26 mouse cellular contexts compared by ENCODE assay signal in genomic region chr9:65424393-65424792, GRCm38 (mm10). TPM values are rescaled to one million over a fixed set of nuclear protein-coding genes. Genes with fewer than 3 reads are reported as not detected.
DNase-seq lines count a peak whose midpoint lies in the region; ATAC-seq and TF ChIP-seq lines count a peak whose summit lies in the region.
"Had no signal": no experiment of that assay in that cellular context is flagged by ENCODE, and none has a peak within 500 bp of the region (broad histone marks: within the 10 kb centered on the region; RNA-seq: fewer than 3 reads in every experiment).

No protein-coding gene starts in this region.

- no peak for TF ChIP-seq CTCF in intestine, postnatal 0 days (IDR thresholded peaks at IDR 0.05; ENCODE audit: low read depth)
- TF ChIP-seq CTCF in small intestine, adult 2 months (IDR thresholded peaks at IDR 0.05; ENCODE audit: extremely low read depth, insufficient read length, insufficient replicate concordance, low read depth, low read length): no peak
- TF ChIP-seq CTCF in liver, postnatal 0 days (IDR thresholded peaks at IDR 0.05; ENCODE audit: low read depth): no peak

- no peak overlapping the region for H3K4me2 ChIP-seq in intestine, postnatal 0 days (replicated peaks; ENCODE audit: low read depth)
- no peak overlapping the region for H3K4me2 ChIP-seq in liver, postnatal 0 days (ENCODE audit: low read depth, low read length)
- H3K4me2 ChIP-seq in forebrain, embryonic 12.5 days: no peak overlapping the region
- no peak overlapping the region for H3K4me2 ChIP-seq in hindbrain, embryonic 13.5 days
- H3K4me2 ChIP-seq: heart, embryonic 13.5 days had no signal

- H3K27ac ChIP-seq in intestine, postnatal 0 days (ENCODE audit: low read depth, low read length): peak overlapping the region; percentile 72
- H3K27ac ChIP-seq in small intestine, adult 2 months (ENCODE audit: insufficient read depth, low read depth, low read length): peak overlapping the region; percentile 88
- no peak overlapping the region for H3K27ac ChIP-seq in liver, postnatal 0 days (ENCODE audit: low read depth)
- no peak overlapping the region for H3K27ac ChIP-seq in forebrain, embryonic 12.5 days
- no peak overlapping the region for H3K27ac ChIP-seq in hindbrain, embryonic 13.5 days
- H3K27ac ChIP-seq: embryonic facial prominence, embryonic 10.5 days; gastrocnemius, adult 2 months; heart, embryonic 13.5 days had no signal

- no peaks in the 10 kb centered on the region for H3K4me1 ChIP-seq in intestine, postnatal 0 days (replicated peaks; ENCODE audit: control insufficient read depth, insufficient read depth, low read length)
- H3K4me1 ChIP-seq in small intestine, adult 2 months (ENCODE audit: control insufficient read depth, insufficient read depth, insufficient read length, low read length): peaks cover 23% of the 10 kb centered on the region; the same call in 1 of the 2 replicates
- H3K4me1 ChIP-seq in liver, postnatal 0 days (ENCODE audit: insufficient read depth): peaks cover 3% of the 10 kb centered on the region; the same call in 1 of the 2 replicates
- no peaks in the 10 kb centered on the region for H3K4me1 ChIP-seq in forebrain, embryonic 12.5 days
- H3K4me1 ChIP-seq in hindbrain, embryonic 13.5 days (replicated peaks): no peaks in the 10 kb centered on the region
- H3K4me1 ChIP-seq: heart, embryonic 13.5 days had no signal

- DNase-seq in A20 (ENCODE audit: low read depth, low spot score): peak; percentile 36
- no peak for DNase-seq in liver, postnatal 0 days
- no peak for DNase-seq in MN1 (ENCODE audit: low spot score)
- DNase-seq: adrenal gland, adult 2 months; adrenal gland, postnatal 25 days; cerebellum, adult 18-20 months; cerebellum, adult 9-11 months; cerebellum, postnatal 36 days; gastrocnemius, adult 2 months; gastrocnemius, postnatal 25 days; heart, adult 11 months; heart, postnatal 36 days had no signal

- H3K9me3 ChIP-seq in intestine, postnatal 0 days (ENCODE audit: control insufficient read depth): no peaks in the 10 kb centered on the region
- no peaks in the 10 kb centered on the region for H3K9me3 ChIP-seq in liver, postnatal 0 days (ENCODE audit: low read length)
- no peaks in the 10 kb centered on the region for H3K9me3 ChIP-seq in forebrain, embryonic 12.5 days
- H3K9me3 ChIP-seq in hindbrain, embryonic 13.5 days: no peaks in the 10 kb centered on the region
- H3K9me3 ChIP-seq: embryonic facial prominence, embryonic 10.5 days; heart, embryonic 13.5 days had no signal

- no peak for TF ChIP-seq EP300 in liver, postnatal 0 days (IDR thresholded peaks at IDR 0.05; ENCODE audit: low read depth)

- TF ChIP-seq POLR2A in small intestine, adult 2 months (IDR thresholded peaks at IDR 0.05; ENCODE audit: low read depth, low read length): no peak

- WGBS in intestine, postnatal 0 days: 26% methylated on average over 3 of the region's 3 CpGs
- WGBS in small intestine, adult 2 months: 6% methylated on average over 3 of the region's 3 CpGs
- WGBS in liver, postnatal 0 days (ENCODE audit: insufficient replicate concordance): 21% methylated on average over 3 of the region's 3 CpGs
- WGBS in forebrain, embryonic 12.5 days: 52% methylated on average over 3 of the region's 3 CpGs
- 54% methylated on average over 3 of the region's 3 CpGs for WGBS in hindbrain, embryonic 13.5 days

- no peak overlapping the region for H3K4me3 ChIP-seq in intestine, postnatal 0 days (ENCODE audit: low read depth, low read length)
- H3K4me3 ChIP-seq in small intestine, adult 2 months (ENCODE audit: low read depth, low read length): no peak overlapping the region
- H3K4me3 ChIP-seq in liver, postnatal 0 days (ENCODE audit: low read depth, low read length): no peak overlapping the region
- H3K4me3 ChIP-seq in forebrain, embryonic 12.5 days (replicated peaks): no peak overlapping the region
- no peak overlapping the region for H3K4me3 ChIP-seq in hindbrain, embryonic 13.5 days
- H3K4me3 ChIP-seq: embryonic facial prominence, embryonic 10.5 days; gastrocnemius, adult 2 months; heart, embryonic 13.5 days had no signal

- H3K36me3 ChIP-seq in intestine, postnatal 0 days (ENCODE audit: control insufficient read depth, insufficient read depth): no peaks in the 10 kb centered on the region
- H3K36me3 ChIP-seq in small intestine, adult 2 months (ENCODE audit: control insufficient read depth, insufficient read depth, low read length): no peaks in the 10 kb centered on the region; the same call in 1 of the 2 replicates
- H3K36me3 ChIP-seq in liver, postnatal 0 days (replicated peaks; ENCODE audit: insufficient read depth, low read length): no peaks in the 10 kb centered on the region
- H3K36me3 ChIP-seq in forebrain, embryonic 12.5 days (replicated peaks): no peaks in the 10 kb centered on the region
- H3K36me3 ChIP-seq in hindbrain, embryonic 13.5 days: no peaks in the 10 kb centered on the region
- H3K36me3 ChIP-seq: embryonic facial prominence, embryonic 10.5 days; heart, embryonic 13.5 days had no signal

- peak; percentile 56 for ATAC-seq in common myeloid progenitor, adult 5-6 weeks (replicated peaks; ENCODE audit: low read depth, poor library complexity, severe bottlenecking)
- ATAC-seq in intestine, postnatal 0 days: peak; percentile 22
- no peak for ATAC-seq in liver, postnatal 0 days
- ATAC-seq in forebrain, embryonic 12.5 days (ENCODE audit: low FRiP score): no peak
- ATAC-seq in hindbrain, embryonic 13.5 days (ENCODE audit: low FRiP score): no peak
- ATAC-seq: forebrain, embryonic 14.5 days; hindbrain, embryonic 16.5 days; Patski had no signal

- H3K27me3 ChIP-seq in intestine, postnatal 0 days (replicated peaks; ENCODE audit: control insufficient read depth, insufficient read depth, low read length): no peaks in the 10 kb centered on the region
- no peaks in the 10 kb centered on the region for H3K27me3 ChIP-seq in small intestine, adult 2 months (ENCODE audit: control insufficient read depth, insufficient read depth, low read length)
- H3K27me3 ChIP-seq in liver, postnatal 0 days (ENCODE audit: insufficient read depth, low read length): no peaks in the 10 kb centered on the region
- H3K27me3 ChIP-seq in forebrain, embryonic 12.5 days: no peaks in the 10 kb centered on the region
- H3K27me3 ChIP-seq in hindbrain, embryonic 13.5 days: no peaks in the 10 kb centered on the region
- H3K27me3 ChIP-seq: heart, embryonic 13.5 days; Patski had no signal

- no peak overlapping the region for H3K9ac ChIP-seq in intestine, postnatal 0 days (ENCODE audit: low read depth, low read length)
- H3K9ac ChIP-seq in liver, postnatal 0 days (replicated peaks): no peak overlapping the region
- H3K9ac ChIP-seq in forebrain, embryonic 12.5 days: no peak overlapping the region
- H3K9ac ChIP-seq in hindbrain, embryonic 13.5 days: no peak overlapping the region
- H3K9ac ChIP-seq: heart, embryonic 13.5 days had no signal

RNA-seq across cellular contexts. Expression of gene Slc51b, which starts 1.6 kb away (rescaled TPM):
- total RNA-seq in common myeloid progenitor, adult 5-6 weeks (2017): not detected in 2 replicates
- 261 and 305 TPM in 2 replicates for polyA plus RNA-seq in intestine, postnatal 0 days (2015; fragmentation: Nextera tagmentation; extraction: Ambion mirVana)
- polyA plus RNA-seq in small intestine, adult 2 months (2012; rRNA removed): 6.6 and 13.6 TPM in 2 replicates
- polyA plus RNA-seq in liver, postnatal 0 days (2015; fragmentation: Nextera tagmentation; extraction: Ambion mirVana): 15.1 and 17.0 TPM in 2 replicates
- not detected in 2 replicates for polyA plus RNA-seq in forebrain, embryonic 12.5 days (2016; fragmentation: Nextera tagmentation; extraction: Ambion mirVana)
- polyA plus RNA-seq in hindbrain, embryonic 13.5 days (2015; fragmentation: Nextera tagmentation; extraction: Ambion mirVana): not detected in 2 replicates
- total RNA-seq: adrenal gland, postnatal 25 days; ES-E14; gastrocnemius, adult 2 months; gastrocnemius, postnatal 25 days; heart, postnatal 36 days had no signal
- polyA plus RNA-seq: adrenal gland, adult 2 months; embryonic facial prominence, embryonic 10.5 days; embryonic facial prominence, embryonic 14.5 days; forebrain, embryonic 14.5 days; heart, embryonic 13.5 days; heart, postnatal 0 days; hindbrain, embryonic 11.5 days; hindbrain, embryonic 16.5 days had no signal

RNA-seq across cellular contexts. Expression of gene Mtfmt, which starts 11.2 kb away (rescaled TPM):
- 19.2 and 21.0 TPM in 2 replicates for total RNA-seq in common myeloid progenitor, adult 5-6 weeks (2017)
- polyA plus RNA-seq in intestine, postnatal 0 days (2015; fragmentation: Nextera tagmentation; extraction: Ambion mirVana): 14.8 and 15.7 TPM in 2 replicates
- polyA plus RNA-seq in small intestine, adult 2 months (2012; rRNA removed): 2.6 and 5.8 TPM in 2 replicates
- 7.2 and 7.3 TPM in 2 replicates for polyA plus RNA-seq in liver, postnatal 0 days (2015; fragmentation: Nextera tagmentation; extraction: Ambion mirVana)
- polyA plus RNA-seq in forebrain, embryonic 12.5 days (2016; fragmentation: Nextera tagmentation; extraction: Ambion mirVana): 22.0 and 22.2 TPM in 2 replicates
- 26.1 and 27.9 TPM in 2 replicates for polyA plus RNA-seq in hindbrain, embryonic 13.5 days (2015; fragmentation: Nextera tagmentation; extraction: Ambion mirVana)

RNA-seq across cellular contexts. Expression of gene Rasl12, which starts 26.1 kb away (rescaled TPM):
- total RNA-seq in common myeloid progenitor, adult 5-6 weeks (2017): 0.14 TPM in 1 of 2 replicates, not detected in the other
- polyA plus RNA-seq in intestine, postnatal 0 days (2015; fragmentation: Nextera tagmentation; extraction: Ambion mirVana): 5.4 and 6.2 TPM in 2 replicates
- polyA plus RNA-seq in small intestine, adult 2 months (2012; rRNA removed): 1.4 and 2.3 TPM in 2 replicates
- polyA plus RNA-seq in liver, postnatal 0 days (2015; fragmentation: Nextera tagmentation; extraction: Ambion mirVana): 0.08 and 0.17 TPM in 2 replicates
- polyA plus RNA-seq in forebrain, embryonic 12.5 days (2016; fragmentation: Nextera tagmentation; extraction: Ambion mirVana): 6.4 and 7.2 TPM in 2 replicates
- polyA plus RNA-seq in hindbrain, embryonic 13.5 days (2015; fragmentation: Nextera tagmentation; extraction: Ambion mirVana): 7.1 and 7.9 TPM in 2 replicates

RNA-seq across cellular contexts. Expression of gene Kbtbd13, which starts 32.9 kb away (rescaled TPM):
- 0.55 TPM in 1 of 2 replicates, not detected in the other for total RNA-seq in common myeloid progenitor, adult 5-6 weeks (2017)
- 3.9 and 5.0 TPM in 2 replicates for polyA plus RNA-seq in intestine, postnatal 0 days (2015; fragmentation: Nextera tagmentation; extraction: Ambion mirVana)
- 0.20 and 0.57 TPM in 2 replicates for polyA plus RNA-seq in small intestine, adult 2 months (2012; rRNA removed)
- polyA plus RNA-seq in liver, postnatal 0 days (2015; fragmentation: Nextera tagmentation; extraction: Ambion mirVana): 0.09 and 0.11 TPM in 2 replicates
- polyA plus RNA-seq in forebrain, embryonic 12.5 days (2016; fragmentation: Nextera tagmentation; extraction: Ambion mirVana): 0.72 and 0.74 TPM in 2 replicates
- polyA plus RNA-seq in hindbrain, embryonic 13.5 days (2015; fragmentation: Nextera tagmentation; extraction: Ambion mirVana): 0.65 and 0.79 TPM in 2 replicates
- polyA plus RNA-seq: hindbrain, embryonic 11.5 days had no signal

RNA-seq across cellular contexts. Expression of gene Spg21, which starts 36.4 kb away (rescaled TPM):
- total RNA-seq in common myeloid progenitor, adult 5-6 weeks (2017): 39.9 and 42.2 TPM in 2 replicates
- polyA plus RNA-seq in intestine, postnatal 0 days (2015; fragmentation: Nextera tagmentation; extraction: Ambion mirVana): 85.8 and 86.3 TPM in 2 replicates
- polyA plus RNA-seq in small intestine, adult 2 months (2012; rRNA removed): 4.5 and 9.7 TPM in 2 replicates
- 34.4 and 37.0 TPM in 2 replicates for polyA plus RNA-seq in liver, postnatal 0 days (2015; fragmentation: Nextera tagmentation; extraction: Ambion mirVana)
- polyA plus RNA-seq in forebrain, embryonic 12.5 days (2016; fragmentation: Nextera tagmentation; extraction: Ambion mirVana): 116 and 118 TPM in 2 replicates
- polyA plus RNA-seq in hindbrain, embryonic 13.5 days (2015; fragmentation: Nextera tagmentation; extraction: Ambion mirVana): 136 and 144 TPM in 2 replicates

Comparison
In these comparisons a context has a peak if more than half of its experiments do, and no peak if none do; other contexts are left out.
1. ATAC-seq: peak in common myeloid progenitor, adult 5-6 weeks (single experiment) and intestine, postnatal 0 days (single experiment); none in liver, postnatal 0 days (single experiment), forebrain, embryonic 12.5 days (single experiment) and hindbrain, embryonic 13.5 days (single experiment).
2. H3K27ac ChIP-seq: peak in intestine, postnatal 0 days (single experiment) and small intestine, adult 2 months (single experiment); none in liver, postnatal 0 days (single experiment), forebrain, embryonic 12.5 days (single experiment) and hindbrain, embryonic 13.5 days (single experiment).
3. RNA of gene Slc51b, which starts 1.6 kb away (polyA plus RNA-seq): 261 to 305 TPM in intestine, postnatal 0 days; 15.1 to 17.0 TPM in liver, postnatal 0 days, 6.6 to 13.6 TPM in small intestine, adult 2 months, not detected in forebrain, embryonic 12.5 days and not detected in hindbrain, embryonic 13.5 days; every median in the first group is over 10 times any median in the second.